Mouse (Mus musculus) lung, embryonic 14.5 days (tissue): ENCODE data around the gene Nlk. TPM values are rescaled to one million over a fixed set of nuclear protein-coding genes. Genes with fewer than 3 reads are reported as not detected.

Experiments used
- ATAC-seq: fragments of 200-750 bp; cut with Nextera tagmentation; 2 replicates; pipeline ENCODE4 v1.8.0; 2017; ENCODE audit warnings: mild to moderate bottlenecking, moderate TSS enrichment, moderate library complexity; ENCODE audit not compliant: insufficient read depth
- DNase-seq: peaks from one replicate; pipeline ENCODE4 v3.0.0-alpha.2; 2015
- H3K27ac ChIP-seq: fragments of 300-500 bp; sonication (generic); 2 replicates; pipeline ENCODE4 v1.5.1; 2014; ENCODE audit warnings: low read depth, mild to moderate bottlenecking, moderate library complexity
- H3K27me3 ChIP-seq: fragments of 300-500 bp; sonication (generic); 2 replicates; pipeline ENCODE4 v1.6.1; 2014; ENCODE audit warnings: low read length, control low read depth; ENCODE audit not compliant: insufficient read depth
- H3K36me3 ChIP-seq: fragments of 300-500 bp; sonication (generic); 2 replicates; pipeline ENCODE4 v1.6.1; 2014; ENCODE audit warnings: control low read depth; ENCODE audit not compliant: insufficient read depth
- H3K4me1 ChIP-seq: fragments of 300-500 bp; sonication (generic); 2 replicates; pipeline ENCODE4 v1.6.1; 2014; ENCODE audit warnings: antibody characterized with exemption, control low read depth; ENCODE audit not compliant: insufficient read depth
- H3K4me2 ChIP-seq: fragments of 300-500 bp; sonication (generic); 2 replicates; pipeline ENCODE4 v1.6.1; 2014; ENCODE audit warnings: mild to moderate bottlenecking
- H3K4me3 ChIP-seq: fragments of 300-500 bp; sonication (generic); 2 replicates; pipeline ENCODE4 v1.5.1; 2014; ENCODE audit warnings: low read depth, low read length
- H3K9ac ChIP-seq: fragments of 300-500 bp; sonication (generic); 2 replicates; pipeline ENCODE4 v1.6.1; 2014
- H3K9me3 ChIP-seq: fragments of 300-500 bp; sonication (generic); 2 replicates; pipeline ENCODE4 v1.6.1; 2016; ENCODE audit warnings: low read depth, low read length, control low read depth
- CTCF ChIP-seq: IDR thresholded peaks from 2 replicates; pipeline ENCODE4 v1.5.1; 2016; ENCODE audit warnings: antibody characterized with exemption, low read depth
- WGBS: fragments of 180-500 bp; shearing (Covaris S2); extraction: QIAGEN DNeasy Blood & Tissue Kit; methylation state at CpG from one replicate; pipeline ENCODE4 v1.1.7; 2014; 5-methylcytosine and 5-hydroxymethylcytosine counted together
- polyA plus RNA-seq: library from polyadenylated mRNA; unstranded; fragments of >200 nt; fragmentation: Nextera tagmentation; extraction: Ambion mirVana; gene quantifications from 2 replicates; pipeline ENCODE4 v1.2.1, GENCODE M21; 2014

Gene Nlk
- polyA plus RNA-seq, 1 experiment from 2014 or later, result 14.5 TPM

DNA sequence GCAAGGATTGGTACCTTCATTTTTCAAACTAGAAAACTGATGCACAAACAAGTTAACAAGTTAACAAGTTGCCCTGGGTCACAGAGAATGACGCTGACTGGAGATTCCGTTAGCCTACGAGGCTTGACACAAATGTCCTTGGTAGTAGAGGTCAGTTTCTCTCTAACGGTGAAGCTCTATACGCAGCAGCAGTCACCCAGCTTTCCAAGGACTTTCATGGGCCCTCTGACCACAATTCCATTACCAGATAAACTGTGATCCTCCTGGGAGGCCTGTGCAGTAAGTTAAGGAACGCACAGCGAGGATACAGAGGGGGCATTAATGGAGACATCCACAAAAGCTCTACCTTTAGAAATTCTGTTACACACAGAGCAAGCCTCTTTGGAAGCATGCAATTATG is 53.4 kb downstream of the Nlk start:
- ATAC-seq, result no peak
- Histone ChIP-seq H3K4me1 (no peaks in the 10 kb centered on the region), H3K27me3 (no peaks in the 10 kb centered on the region), H3K9me3 (no peaks in the 10 kb centered on the region), H3K27ac (no peak overlapping the region), H3K4me3 (no peak overlapping the region), H3K4me2 (no peak overlapping the region), H3K9ac (no peak overlapping the region), H3K36me3 (no peaks in the 10 kb centered on the region)
- DNase-seq, result no peak
- no peak for TF ChIP-seq CTCF
- WGBS, result 87% methylated on average over 7 of the region's 7 CpGs

DNA sequence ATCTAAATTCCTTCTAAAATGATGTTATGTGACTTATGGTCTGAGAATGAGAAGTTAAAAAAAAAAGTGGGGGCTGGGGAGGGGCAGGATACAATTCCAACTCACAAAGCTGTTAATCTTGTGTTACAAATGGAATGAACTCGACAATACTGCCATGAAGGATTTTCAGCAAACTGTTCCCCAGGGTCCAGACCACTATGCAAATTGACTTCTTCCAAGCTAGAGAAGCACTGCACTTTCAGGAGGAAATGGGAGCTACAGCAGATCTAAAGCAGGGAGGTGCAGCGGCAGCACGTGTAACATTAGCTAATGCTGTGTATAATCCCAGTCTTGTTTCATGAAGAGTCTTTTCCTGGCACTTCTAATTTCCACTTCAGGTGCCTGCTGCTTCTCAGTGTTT is 55.0 kb downstream of the Nlk start:
- TF ChIP-seq CTCF, result no peak
- 71% methylated on average over 3 of the region's 3 CpGs for WGBS
- DNase-seq, result no peak

DNA sequence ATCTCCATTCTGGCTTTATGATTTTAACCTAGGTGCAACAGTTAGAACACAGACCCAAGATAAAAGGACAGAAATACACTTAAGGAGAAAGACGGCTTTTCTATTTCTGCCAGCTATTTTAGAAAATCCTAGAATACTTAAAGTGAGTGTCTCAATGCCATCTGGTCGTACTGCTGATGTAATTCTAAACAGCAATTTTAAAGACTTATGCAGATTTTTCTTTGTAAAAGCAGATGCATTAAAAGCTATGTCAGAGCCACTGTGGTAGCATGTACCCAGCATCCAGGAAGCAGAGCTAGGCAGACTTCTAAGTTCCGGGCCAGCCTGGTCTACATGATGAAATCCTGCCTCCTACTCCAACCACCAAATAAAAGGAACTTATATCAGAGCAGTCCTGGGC is 56.1 kb downstream of the Nlk start:
- H3K4me3 ChIP-seq, result no peak overlapping the region
- H3K36me3 ChIP-seq, result no peaks in the 10 kb centered on the region; the same call in 1 of the 2 replicates
- 87% methylated on average over 3 of the region's 3 CpGs for WGBS
- no peak overlapping the region for H3K4me2 ChIP-seq
- 0 out of 2 replicates have a peak, but pooled peaks cover 4% of the 10 kb centered on the region for H3K9me3 ChIP-seq
- no peaks in the 10 kb centered on the region for H3K4me1 ChIP-seq
- DNase-seq (no peak), ATAC-seq (no peak)
- no peaks in the 10 kb centered on the region for H3K27me3 ChIP-seq
- no peak overlapping the region for H3K27ac ChIP-seq
- H3K9ac ChIP-seq, result no peak overlapping the region
- no peak for TF ChIP-seq CTCF

More for the DNA sequence above, 55.0 kb downstream of the Nlk start:
- ATAC-seq, result no peak
- Histone ChIP-seq H3K9me3 (no peaks in the 10 kb centered on the region), H3K27me3 (no peaks in the 10 kb centered on the region), H3K4me3 (no peak overlapping the region), H3K9ac (no peak overlapping the region), H3K4me2 (no peak overlapping the region), H3K27ac (no peak overlapping the region), H3K4me1 (no peaks in the 10 kb centered on the region), H3K36me3 (no peaks in the 10 kb centered on the region; the same call in 1 of the 2 replicates)

GRCm38 (mm10) chr11:78632782-78633181 is 64.4 kb downstream of the Nlk start:
- Histone ChIP-seq H3K27me3 (no peaks in the 10 kb centered on the region), H3K9ac (no peak overlapping the region), H3K4me2 (no peak overlapping the region), H3K27ac (no peak overlapping the region), H3K4me3 (no peak overlapping the region), H3K4me1 (no peaks in the 10 kb centered on the region), H3K9me3 (0 out of 2 replicates have a peak, but pooled peaks cover 4% of the 10 kb centered on the region), H3K36me3 (no peaks in the 10 kb centered on the region; the same call in 1 of the 2 replicates)
- no peak for TF ChIP-seq CTCF
- 94% methylated on average over 2 of the region's 2 CpGs for WGBS
- ATAC-seq (no peak), DNase-seq (no peak)

DNA sequence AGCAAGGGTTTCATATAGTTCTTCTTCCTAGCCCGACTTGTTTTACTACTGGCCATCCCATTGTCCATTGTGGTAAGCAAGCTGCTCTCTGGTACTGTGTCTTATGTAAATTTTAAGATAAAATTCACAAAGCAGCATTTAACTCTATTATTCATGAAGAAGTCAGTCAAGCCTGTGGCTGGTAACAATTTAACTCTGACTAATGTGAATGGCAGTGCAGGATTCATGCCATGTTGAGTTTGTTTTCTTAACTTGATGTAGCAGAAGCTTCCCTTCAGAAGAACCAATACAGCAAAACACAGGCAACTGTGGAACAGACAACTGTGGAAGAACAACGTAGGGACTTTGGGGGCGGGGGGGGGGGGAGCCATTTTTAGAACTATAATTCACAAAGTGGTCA is 68.3 kb downstream of the Nlk start:
- no peaks in the 10 kb centered on the region for H3K27me3 ChIP-seq
- 0 out of 2 replicates have a peak, but pooled peaks cover 2% of the 10 kb centered on the region for H3K36me3 ChIP-seq
- H3K4me2 ChIP-seq, result no peak overlapping the region
- H3K9ac ChIP-seq, result no peak overlapping the region
- 85% methylated on average over 3 of the region's 3 CpGs for WGBS
- no peak for TF ChIP-seq CTCF
- DNase-seq (no peak), ATAC-seq (no peak)
- no peak overlapping the region for H3K4me3 ChIP-seq
- H3K9me3 ChIP-seq, result no peaks in the 10 kb centered on the region
- H3K4me1 ChIP-seq, result no peaks in the 10 kb centered on the region
- no peak overlapping the region for H3K27ac ChIP-seq

DNA sequence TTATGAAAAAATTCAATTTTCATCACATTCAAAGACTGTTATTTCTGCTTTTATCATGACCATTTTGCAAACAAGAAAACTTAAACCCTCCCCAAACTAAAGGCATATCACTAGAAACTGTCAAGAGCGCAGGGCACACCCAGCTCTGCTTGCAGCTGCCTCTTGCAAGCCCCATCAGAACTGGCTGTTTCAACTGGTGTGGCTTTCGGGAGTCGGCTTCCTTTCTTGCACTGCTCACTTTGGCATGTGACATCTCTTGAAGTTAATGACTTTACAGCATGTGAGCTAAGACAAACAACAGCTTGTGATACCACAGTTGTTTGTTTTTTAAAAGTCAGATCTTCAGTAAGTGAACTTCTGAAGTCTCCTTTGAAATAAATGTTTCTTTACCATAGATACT is 72.8 kb downstream of the Nlk start:
- H3K4me1 ChIP-seq, result no peaks in the 10 kb centered on the region
- no peak for TF ChIP-seq CTCF
- no peaks in the 10 kb centered on the region for H3K27me3 ChIP-seq
- no peak overlapping the region for H3K4me2 ChIP-seq
- no peak overlapping the region for H3K27ac ChIP-seq
- ATAC-seq, result no peak
- 22% methylated on average over 3 of the region's 3 CpGs for WGBS
- no peak overlapping the region for H3K9ac ChIP-seq
- peak; percentile 71 for DNase-seq
- H3K36me3 ChIP-seq, result 0 out of 2 replicates have a peak, but pooled peaks cover 7% of the 10 kb centered on the region
- H3K9me3 ChIP-seq, result no peaks in the 10 kb centered on the region
- no peak overlapping the region for H3K4me3 ChIP-seq

GRCm38 (mm10) chr11:78621926-78622325 is 75.2 kb downstream of the Nlk start:
- Histone ChIP-seq H3K9ac (no peak overlapping the region), H3K27me3 (no peaks in the 10 kb centered on the region), H3K4me2 (no peak overlapping the region), H3K4me3 (no peak overlapping the region), H3K36me3 (0 out of 2 replicates have a peak, but pooled peaks cover 7% of the 10 kb centered on the region), H3K9me3 (no peaks in the 10 kb centered on the region), H3K27ac (no peak overlapping the region), H3K4me1 (no peaks in the 10 kb centered on the region)
- no peak for ATAC-seq
- TF ChIP-seq CTCF, result no peak
- DNase-seq, result no peak

DNA sequence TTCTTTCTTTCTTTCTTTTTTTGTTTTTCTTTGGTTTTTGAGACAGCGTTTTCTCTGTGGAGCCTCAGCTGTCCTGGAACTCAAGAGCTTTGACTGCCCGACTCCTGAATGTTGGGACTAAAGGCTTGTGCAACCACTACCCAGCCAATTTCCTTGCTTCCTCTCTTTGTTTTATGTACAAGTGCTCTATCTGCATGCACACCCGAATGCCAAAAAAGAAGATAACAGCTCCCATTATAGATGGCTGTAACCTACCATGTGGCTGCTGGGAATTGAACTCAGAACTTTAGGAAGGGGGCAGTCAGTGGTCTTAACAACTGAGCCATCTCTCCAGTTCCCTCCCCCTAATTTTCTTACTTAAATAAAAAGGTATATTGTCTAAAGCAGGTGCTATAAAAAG is 77.0 kb downstream of the Nlk start:
- H3K4me1 ChIP-seq, result no peaks in the 10 kb centered on the region
- no peak for DNase-seq
- ATAC-seq, result no peak
- H3K4me2 ChIP-seq, result no peak overlapping the region
- H3K27me3 ChIP-seq, result no peaks in the 10 kb centered on the region
- H3K27ac ChIP-seq, result no peak overlapping the region
- 78% methylated on average over 3 of the region's 3 CpGs for WGBS
- H3K9me3 ChIP-seq, result no peaks in the 10 kb centered on the region
- H3K9ac ChIP-seq, result no peak overlapping the region
- H3K36me3 ChIP-seq, result peaks cover 10% of the 10 kb centered on the region; the same call in 1 of the 2 replicates
- no peak overlapping the region for H3K4me3 ChIP-seq
- TF ChIP-seq CTCF, result no peak
